Mouse (Mus musculus) C2C12 (cell line): ENCODE results near the gene Lypd3.

Experiments
- CEBPB ChIP-seq: IDR thresholded peaks from one replicate; pipeline ENCODE4 v1.6.1; 2011; ENCODE audit warnings: low read depth, mild to moderate bottlenecking, control low read depth, moderate library complexity
- CTCF ChIP-seq: IDR thresholded peaks from one replicate; pipeline ENCODE4 v1.5.1; 2011; ENCODE audit not compliant: control insufficient read depth, insufficient read depth, insufficient read length
- MAX ChIP-seq: IDR thresholded peaks from one replicate; pipeline ENCODE4 v1.6.1; 2011; ENCODE audit warnings: mild to moderate bottlenecking, control low read depth
- MYOG ChIP-seq: IDR thresholded peaks from one replicate; pipeline ENCODE4 v1.6.1; 2011; ENCODE audit not compliant: control insufficient read depth, insufficient read length; ENCODE audit errors: extremely low read depth
- USF1 ChIP-seq: IDR thresholded peaks from one replicate; pipeline ENCODE4 v1.6.1; 2011; ENCODE audit warnings: low read depth, mild to moderate bottlenecking, control low read depth, moderate library complexity

DNA sequence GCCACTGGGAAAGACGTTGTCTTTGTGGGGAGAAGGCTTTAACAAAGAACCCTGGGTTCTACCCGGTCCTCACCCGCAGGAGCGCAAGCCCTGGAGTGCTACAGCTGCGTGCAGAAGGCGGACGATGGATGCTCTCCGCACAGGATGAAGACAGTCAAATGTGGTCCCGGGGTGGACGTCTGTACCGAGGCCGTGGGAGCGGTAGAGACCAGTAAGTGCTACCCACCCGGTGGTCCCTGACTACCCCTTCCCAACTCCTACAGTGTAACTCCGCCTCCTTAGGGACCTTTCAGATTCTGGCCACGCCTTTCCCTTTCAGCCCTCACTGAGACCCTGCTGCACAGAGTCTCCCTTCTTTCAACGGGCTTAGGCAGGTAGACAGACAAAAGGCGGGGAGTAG lies 696 bp downstream of the Lypd3 start:
- TF ChIP-seq USF1 = no peak
- TF ChIP-seq CTCF = no peak
- TF ChIP-seq CEBPB = no peak
- no peak for TF ChIP-seq MAX
- TF ChIP-seq MYOG = no peak
